In the genomic region with DNA sequence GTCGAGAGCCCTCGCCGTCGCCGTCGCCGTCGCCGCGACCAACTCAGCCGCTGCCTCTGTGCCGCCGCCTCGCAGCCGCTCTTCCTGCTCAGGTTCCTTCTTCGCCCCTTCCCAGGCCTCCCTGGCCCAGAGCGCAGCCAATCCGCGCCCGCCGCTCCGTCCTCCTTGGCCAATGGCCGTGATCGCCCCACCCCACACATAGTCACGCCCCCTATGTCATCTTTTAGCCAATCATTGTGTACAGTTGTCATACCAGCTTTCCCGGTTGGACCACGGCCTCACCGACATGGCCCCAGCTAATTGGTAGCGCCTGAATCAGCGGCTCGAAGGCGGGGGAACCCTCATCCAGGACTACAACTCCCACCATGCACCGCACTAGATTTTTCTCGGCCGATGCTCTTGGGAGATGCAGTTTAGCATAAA, we compare ENCODE assay signal across 7 mouse cellular contexts. TPM values are rescaled to one million over a fixed set of nuclear protein-coding genes. Genes with fewer than 3 reads are reported as not detected.
A peak's percentile ranks its signal among the peaks of the same experiment; 100 is the strongest.
DNase-seq lines count a peak whose midpoint lies in the region; ATAC-seq lines count a peak whose summit lies in the region.

TSS of gene Sel1l (minus strand) at position 113 of the 423 bp plus-strand sequence.

- peak; percentile 99 for DNase-seq in adrenal gland, adult 2 months
- peak; percentile 97 for DNase-seq in embryo, embryonic 11.5 days (ENCODE audit: low read depth, low spot score)
- peak; percentile 96 to 97 for DNase-seq in gastrocnemius, postnatal 36 days
- DNase-seq in left cerebral cortex, postnatal 25 days (ENCODE audit: low spot score in 2 of 2), result peak; percentile 98 to 100
- DNase-seq in midbrain, embryonic 10.5 days (ENCODE audit: low spot score), result peak; percentile 97
- peak; percentile 93 for DNase-seq in right cerebral cortex, postnatal 4 days

- H3K27ac ChIP-seq in intestine, embryonic 15.5 days, result peak within 1 kb of the TSS; percentile 54
- H3K27ac ChIP-seq in midbrain, embryonic 10.5 days (replicated peaks), result peak within 1 kb of the TSS; percentile 87

- H3K27me3 ChIP-seq in intestine, embryonic 15.5 days (replicated peaks), result no peaks in the 10 kb centered on the region
- H3K27me3 ChIP-seq in midbrain, embryonic 10.5 days (ENCODE audit: low read depth, poor library complexity, severe bottlenecking), result no peaks in the 10 kb centered on the region

- intact Hi-C loops in gastrocnemius, postnatal 36 days (cut with DNase I), result no loop called here
- intact Hi-C loops in left cerebral cortex, postnatal 25 days (cut with DNase I), result no loop called here

- no peaks in the 10 kb centered on the region for H3K36me3 ChIP-seq in intestine, embryonic 15.5 days
- peaks cover 2% of the 10 kb centered on the region for H3K36me3 ChIP-seq in midbrain, embryonic 10.5 days

- no peaks in the 10 kb centered on the region for H3K9me3 ChIP-seq in intestine, embryonic 15.5 days
- H3K9me3 ChIP-seq in midbrain, embryonic 10.5 days (replicated peaks), result no peaks in the 10 kb centered on the region

- H3K9ac ChIP-seq in intestine, embryonic 15.5 days, result peak within 1 kb of the TSS; percentile 92

- H3K4me1 ChIP-seq in intestine, embryonic 15.5 days (replicated peaks), result no peaks in the 10 kb centered on the region; the same call in 1 of the 2 replicates
- H3K4me1 ChIP-seq in midbrain, embryonic 10.5 days, result peaks cover 32% of the 10 kb centered on the region

- under 1% methylated on average over 35 of the region's 35 CpGs for WGBS in intestine, embryonic 15.5 days
- WGBS in midbrain, embryonic 10.5 days, result 1% methylated on average over 35 of the region's 35 CpGs

- peak; percentile 100 for ATAC-seq in intestine, embryonic 15.5 days

- H3K4me2 ChIP-seq in intestine, embryonic 15.5 days (replicated peaks), result peak within 1 kb of the TSS; percentile 80

- H3K4me3 ChIP-seq in intestine, embryonic 15.5 days (replicated peaks), result peak within 1 kb of the TSS; percentile 89
- peak within 1 kb of the TSS; percentile 83 for H3K4me3 ChIP-seq in midbrain, embryonic 10.5 days

RNA-seq across cellular contexts. Expression of gene Sel1l, which starts in this region (rescaled TPM):
- 100 to 1,000 TPM; 135 to 181 TPM for total RNA-seq in adrenal gland, adult 2 months (2021)
- 26.9 and 28.8 TPM in 2 replicates for polyA plus RNA-seq in adrenal gland, adult 2 months (2012; rRNA removed)
- total RNA-seq in gastrocnemius, postnatal 36 days (2021), result 10 to 100 TPM; 38.4 to 42.2 TPM
- polyA plus RNA-seq in intestine, embryonic 15.5 days (2015; fragmentation: Nextera tagmentation; extraction: Ambion mirVana), result 98.8 and 110 TPM in 2 replicates
- 100 to 1,000 TPM; 162 to 163 TPM for total RNA-seq in left cerebral cortex, postnatal 25 days (2021)
- polyA plus RNA-seq in midbrain, embryonic 10.5 days (2016; fragmentation: Nextera tagmentation; extraction: Ambion mirVana), result 63.2 and 64.6 TPM in 2 replicates

Comparison
In these comparisons a context has a peak if more than half of its experiments do, and no peak if none do; other contexts are left out.
1. Peak in every context shown above with its lines: DNase-seq, ATAC-seq, H3K4me3 ChIP-seq and H3K27ac ChIP-seq.